Mouse (Mus musculus) olfactory bulb, adult 2 months (tissue): Measurements from ENCODE around the gene Olfr270. TPM values are rescaled to one million over a fixed set of nuclear protein-coding genes. Genes with fewer than 3 reads are reported as not detected.

Experiments
- H3K27ac ChIP-seq: fragments of 200-500 bp; 2 replicates; pipeline ENCODE4 v1.5.1; 2012; ENCODE audit warnings: low read depth, low read length; ENCODE audit not compliant: insufficient read depth
- H3K4me1 ChIP-seq: fragments of 200-500 bp; 2 replicates; pipeline ENCODE4 v1.6.1; 2012; ENCODE audit warnings: low read length; ENCODE audit not compliant: control insufficient read depth, insufficient read depth
- H3K4me3 ChIP-seq: fragments of 200-500 bp; 2 replicates; pipeline ENCODE4 v1.5.1; 2012; ENCODE audit warnings: mild to moderate bottlenecking, low read depth, low read length, moderate library complexity; ENCODE audit not compliant: insufficient read depth
- CTCF ChIP-seq: fragments of 200-500 bp; IDR thresholded peaks from 2 replicates; pipeline ENCODE4 v1.5.1; 2012; ENCODE audit warnings: low read depth, mild to moderate bottlenecking, low read length, moderate library complexity; ENCODE audit not compliant: insufficient read depth
- POLR2A ChIP-seq: fragments of 200-500 bp; IDR thresholded peaks from 2 replicates; pipeline ENCODE4 v1.6.1; 2012; ENCODE audit warnings: mild to moderate bottlenecking, low read depth, low read length, moderate library complexity; ENCODE audit not compliant: insufficient read depth
- WGBS: fragments of 180-500 bp; shearing (Covaris S2); methylation state at CpG from one replicate; pipeline ENCODE4 v1.1.7; 2018; 5-methylcytosine and 5-hydroxymethylcytosine counted together
- polyA plus RNA-seq: library from polyadenylated mRNA; stranded (reverse); fragments of >200 nt; gene quantifications from 2 replicates; pipeline ENCODE4 v1.2.4, GENCODE M21; 2012; ENCODE audit warnings: low replicate concordance; ENCODE audit not compliant: missing spikeins, insufficient read depth, insufficient read length

The Olfr270 gene
- not detected in 2 replicates for polyA plus RNA-seq

DNA sequence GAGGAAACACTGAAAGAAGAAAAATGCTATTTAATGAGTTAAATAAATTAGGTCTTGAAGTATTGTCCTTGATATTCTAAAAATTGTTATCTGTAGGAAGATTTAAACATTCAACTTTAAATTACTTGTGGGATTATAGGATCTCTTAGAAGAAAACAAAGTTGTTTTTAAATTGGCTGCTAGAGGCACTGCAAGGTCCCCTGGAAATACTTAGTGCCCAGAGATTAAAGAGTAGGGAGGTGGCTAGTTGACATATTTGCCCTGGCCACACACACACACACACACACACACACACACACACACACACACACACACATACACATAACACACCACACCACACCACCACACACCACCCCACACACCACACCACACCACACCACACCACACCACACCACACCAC lies at the start of gene Olfr270:
Gene Olfr270 (plus strand): TSS at position 301 of the 400 bp plus-strand sequence.
- H3K4me1 ChIP-seq = no peaks in the 10 kb centered on the region
- H3K4me3 ChIP-seq = no peak within 1 kb of the TSS
- TF ChIP-seq CTCF (no peak), POLR2A (no peak)
- no peak within 1 kb of the TSS for H3K27ac ChIP-seq

DNA sequence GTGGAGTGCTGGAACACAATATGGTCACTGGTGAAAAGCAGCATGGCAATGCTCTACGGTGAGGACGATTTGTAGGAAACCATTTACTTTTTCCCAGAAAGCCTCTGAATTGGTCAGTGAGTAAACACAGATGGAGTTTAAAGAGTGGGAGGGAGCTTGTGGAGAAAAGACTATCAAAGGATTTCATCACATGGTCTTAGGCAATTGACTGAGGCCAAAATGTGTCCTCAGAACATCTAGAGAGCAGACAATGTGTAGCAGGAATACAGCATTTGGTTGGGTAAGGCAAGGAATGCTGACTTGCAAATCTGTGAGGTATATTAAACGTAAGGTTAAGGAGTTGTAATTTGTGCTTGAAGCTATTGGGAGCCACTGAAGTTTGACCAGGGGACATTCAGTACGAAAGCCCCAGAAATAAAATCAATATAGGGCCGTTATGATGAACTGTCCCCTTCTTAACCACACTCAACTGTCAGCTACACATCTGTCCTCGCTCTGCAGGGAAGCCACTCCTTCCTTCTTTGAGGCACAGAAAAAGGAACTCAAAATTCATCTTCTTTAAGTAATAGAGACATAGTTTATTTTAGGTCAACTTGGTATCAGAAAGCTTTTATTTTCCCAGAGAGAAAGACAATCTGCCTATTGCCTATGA lies 47.6 kb upstream of the Olfr270 start:
- H3K4me1 ChIP-seq = no peaks in the 10 kb centered on the region
- TF ChIP-seq CTCF (no peak), POLR2A (no peak)
- 84% methylated on average over 6 of the region's 6 CpGs for WGBS
- no peak overlapping the region for H3K4me3 ChIP-seq
- H3K27ac ChIP-seq = no peak overlapping the region

DNA sequence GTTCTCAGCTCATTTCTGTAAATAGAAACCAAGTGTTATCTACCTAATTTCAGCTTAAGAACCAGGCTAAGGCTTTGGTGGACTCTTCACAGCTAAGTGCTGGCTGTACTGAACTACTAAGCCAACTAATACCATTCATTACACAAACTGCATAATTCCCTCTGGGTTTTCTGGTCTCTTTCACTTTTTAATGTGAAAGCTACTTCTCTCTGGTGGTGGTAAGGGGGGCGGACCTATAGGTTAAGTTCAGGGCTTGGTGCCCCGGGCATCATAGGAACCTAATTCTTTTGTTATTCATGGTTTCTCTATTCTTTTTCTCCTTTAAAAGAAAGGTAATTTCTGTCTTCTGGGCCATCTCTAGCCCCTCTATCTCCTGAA lies 47.0 kb upstream of the Olfr270 start:
- no peak overlapping the region for H3K4me3 ChIP-seq
- H3K4me1 ChIP-seq = no peaks in the 10 kb centered on the region
- no peak overlapping the region for H3K27ac ChIP-seq
- TF ChIP-seq POLR2A (no peak), CTCF (no peak)
- WGBS = 90% methylated on average over 2 of the region's 2 CpGs

DNA sequence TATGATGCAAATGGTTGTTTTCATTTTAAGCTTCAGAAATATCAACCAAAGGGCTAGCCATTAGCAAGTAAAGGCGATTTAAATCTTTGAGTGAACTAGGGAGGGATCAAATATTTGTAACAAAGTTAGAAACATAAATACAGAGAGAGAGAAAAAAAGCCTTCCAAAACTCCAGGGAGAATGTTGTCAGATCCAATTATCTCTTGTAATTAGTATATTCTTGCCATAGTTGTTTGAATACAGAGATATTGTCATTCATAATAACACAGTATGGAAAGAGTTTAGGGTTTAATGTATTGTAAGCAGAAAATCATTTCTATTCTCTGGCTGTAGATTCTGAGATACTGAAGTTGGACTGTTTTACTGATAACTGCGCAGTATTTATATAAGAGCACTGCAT lies 45.3 kb upstream of the Olfr270 start, which contains the start of gene Olfr272:
Gene Olfr272 (minus strand): TSS at position 101 of the 400 bp plus-strand sequence.
- 90% methylated on average over 2 of the region's 2 CpGs for WGBS
- Histone ChIP-seq H3K4me1 (no peaks in the 10 kb centered on the region), H3K4me3 (no peak within 1 kb of the TSS), H3K27ac (no peak within 1 kb of the TSS)
- TF ChIP-seq CTCF (no peak), POLR2A (no peak)

DNA sequence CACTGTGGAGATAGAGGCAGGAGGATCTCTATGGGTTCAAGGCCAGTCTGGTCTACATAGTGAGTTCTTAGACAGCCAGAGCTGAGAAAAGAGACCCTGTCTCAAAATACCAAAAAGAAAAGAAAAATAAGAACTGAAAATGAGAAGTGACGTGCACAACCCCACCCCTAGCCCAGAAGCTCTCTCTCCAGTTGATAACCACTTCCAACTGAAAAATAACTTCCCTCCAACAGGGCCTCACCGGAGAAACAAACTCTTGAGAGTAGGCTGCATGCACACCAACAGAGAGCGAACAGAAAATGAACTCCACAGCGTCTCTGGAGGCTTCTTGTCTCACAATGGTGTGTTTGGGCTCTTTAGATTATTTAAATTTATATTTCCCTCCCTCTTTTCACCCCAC lies 33.9 kb upstream of the Olfr270 start:
- TF ChIP-seq CTCF (no peak), POLR2A (no peak)
- H3K4me3 ChIP-seq = no peak overlapping the region
- WGBS = 92% methylated on average over 4 of the region's 4 CpGs

DNA sequence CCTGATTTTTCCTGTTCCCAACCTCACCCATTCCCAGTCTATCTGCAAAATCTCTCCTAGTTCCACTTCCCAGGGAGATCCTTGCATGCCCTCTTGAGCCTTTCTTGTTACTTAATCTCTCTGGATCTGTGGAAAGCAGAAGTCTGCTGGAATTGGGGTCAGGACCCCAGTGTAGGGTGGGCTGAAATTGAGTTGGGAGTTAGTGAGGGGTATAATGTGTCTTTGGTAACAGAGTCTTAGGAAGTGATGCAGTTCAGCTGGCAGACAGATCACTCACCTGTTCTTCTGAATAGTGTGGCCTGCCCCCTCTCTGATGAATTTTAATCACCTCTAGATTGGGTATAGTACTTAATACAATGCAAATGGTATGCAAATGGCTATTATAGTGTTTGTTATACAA lies 17.7 kb upstream of the Olfr270 start:
- TF ChIP-seq CTCF (no peak), POLR2A (no peak)
- H3K4me3 ChIP-seq = no peak overlapping the region
- no peak overlapping the region for H3K27ac ChIP-seq
- no peaks in the 10 kb centered on the region for H3K4me1 ChIP-seq

More for the DNA sequence above, 33.9 kb upstream of the Olfr270 start:
- no peaks in the 10 kb centered on the region for H3K4me1 ChIP-seq
- no peak overlapping the region for H3K27ac ChIP-seq

DNA sequence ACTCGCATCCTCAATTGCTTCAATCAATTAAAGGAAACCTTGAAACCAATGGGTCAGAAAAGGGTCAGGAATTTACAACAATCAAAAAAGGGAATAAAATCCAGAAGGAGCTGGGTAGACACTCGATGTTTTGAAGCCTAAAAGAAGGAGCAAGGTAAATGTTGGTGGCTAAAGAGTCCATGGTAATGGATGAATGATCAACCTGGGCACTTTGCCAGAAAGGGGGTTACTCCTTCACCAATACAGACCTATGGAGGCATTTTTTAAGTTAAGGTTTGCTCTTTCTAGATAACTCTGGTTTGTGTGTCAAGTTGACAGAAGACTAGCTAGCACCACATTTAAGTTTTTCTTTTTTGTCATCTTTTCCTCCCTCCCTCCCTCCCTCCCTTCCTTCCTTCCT lies 15.3 kb upstream of the Olfr270 start:
- TF ChIP-seq POLR2A (no peak), CTCF (no peak)
- Histone ChIP-seq H3K27ac (no peak overlapping the region), H3K4me3 (no peak overlapping the region), H3K4me1 (no peaks in the 10 kb centered on the region)
- 91% methylated on average over 2 of the region's 2 CpGs for WGBS

DNA sequence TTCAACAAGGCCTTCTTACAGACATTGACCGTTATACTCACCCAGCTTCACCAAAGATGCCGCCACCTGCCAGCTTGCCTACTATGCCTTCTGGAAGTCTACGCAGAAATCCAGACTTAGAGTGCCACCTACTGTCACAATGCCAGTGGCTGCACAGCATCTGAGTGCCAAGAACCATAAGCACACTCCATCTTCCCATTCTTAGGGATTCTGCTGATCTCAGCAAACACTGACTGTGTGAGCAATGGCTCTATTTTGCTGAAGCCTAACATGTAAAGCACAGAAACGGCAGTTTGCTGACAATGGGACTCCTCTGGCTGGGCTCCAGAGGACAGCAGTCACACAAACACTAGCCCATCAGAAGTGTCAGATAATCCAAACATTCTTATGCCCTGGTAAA lies 5.7 kb upstream of the Olfr270 start:
- no peak overlapping the region for H3K4me3 ChIP-seq
- no peaks in the 10 kb centered on the region for H3K4me1 ChIP-seq
- WGBS = 26% methylated on average over 4 of the region's 4 CpGs
- H3K27ac ChIP-seq = no peak overlapping the region
- TF ChIP-seq CTCF = no peak
- no peak for TF ChIP-seq POLR2A

DNA sequence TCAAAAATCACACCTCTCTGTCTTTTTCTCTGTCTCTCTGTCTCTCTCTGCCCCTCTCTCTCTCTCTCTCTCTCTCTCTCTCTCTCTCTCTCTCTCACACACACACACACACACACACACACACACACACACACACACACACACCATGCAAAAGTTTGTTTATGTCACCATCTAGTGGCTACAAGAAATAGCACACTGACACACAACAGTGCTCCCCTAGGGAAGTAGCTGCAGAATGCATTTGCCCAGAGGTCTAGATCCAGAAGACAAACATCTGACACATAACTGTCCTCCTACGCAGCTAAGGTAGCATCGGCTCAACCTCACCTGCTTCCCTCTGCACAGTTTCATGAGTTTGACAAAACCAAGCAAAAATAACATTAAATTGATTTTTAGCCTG lies 20.9 kb downstream of the Olfr270 start:
- Histone ChIP-seq H3K4me1 (no peaks in the 10 kb centered on the region; the same call in 1 of the 2 replicates), H3K27ac (no peak overlapping the region), H3K4me3 (no peak overlapping the region)
- WGBS = 71% methylated on average over 2 of the region's 2 CpGs
- TF ChIP-seq POLR2A = no peak
- TF ChIP-seq CTCF = no peak

DNA sequence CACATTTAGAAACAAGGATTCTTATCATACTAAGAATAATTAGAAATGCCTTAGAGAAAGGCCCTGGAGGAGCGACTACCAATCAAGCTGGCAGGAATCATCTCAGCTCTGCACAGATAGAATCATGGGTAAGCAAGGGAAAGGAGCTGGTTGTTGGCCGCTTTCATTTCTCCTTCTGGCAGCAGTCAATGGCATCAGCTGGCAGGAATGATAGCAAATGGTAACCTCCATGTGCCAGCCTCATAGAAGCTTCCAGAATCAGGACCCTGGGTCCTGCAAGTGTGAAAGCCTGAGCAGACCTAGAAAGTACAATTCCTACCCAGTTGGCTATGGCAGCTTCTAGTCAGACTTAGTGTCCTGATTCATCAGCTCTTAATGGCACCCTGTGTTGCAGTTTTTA lies 21.9 kb downstream of the Olfr270 start:
- no peak overlapping the region for H3K27ac ChIP-seq
- no peak overlapping the region for H3K4me3 ChIP-seq
- 64% methylated on average over 2 of the region's 2 CpGs for WGBS
- no peak for TF ChIP-seq POLR2A
- no peak for TF ChIP-seq CTCF
- H3K4me1 ChIP-seq = no peaks in the 10 kb centered on the region; the same call in 1 of the 2 replicates
